Mouse (Mus musculus): Measurements from ENCODE around the gene Ttc29. TPM values are rescaled to one million over a fixed set of nuclear protein-coding genes. Genes with fewer than 3 reads are reported as not detected.

The Ttc29 gene
- not detected for polyA plus RNA-seq (2017; shearing (Covaris generic))

GRCm38 (mm10) chr8:78213074-78213473 is at the start of gene Ttc29:
TSS of gene Ttc29 (plus strand) at chr8:78213297.

GRCm38 (mm10) chr8:78436071-78436651 is 223.1 kb downstream of the Ttc29 start, which contains the start of gene Pou4f2:
TSS of gene Pou4f2 (minus strand) at chr8:78436645.

Other genes with a start within 250 kb of the Ttc29 start
- gene Pou4f2, start 223.3 kb downstream of the Ttc29 start, polyA plus RNA-seq (2017; shearing (Covaris generic)): not detected

All from CD4-positive, CD25-positive, alpha-beta regulatory T cell, adult 9 weeks (primary cell).